Mouse (Mus musculus) left cerebral cortex, postnatal 36 days (tissue): ENCODE measurements around the gene 4930563M21Rik. TPM values are rescaled to one million over a fixed set of nuclear protein-coding genes. Genes with fewer than 3 reads are reported as not detected.

Experiments
- total RNA-seq, 2 experiments: library from RNA; stranded (reverse); gene quantifications; 2 replicates each; pipeline ENCODE4 v1.2.3; 2021

4930563M21Rik gene
- total RNA-seq, 2 experiments from 2014 or later = not detected

Other genes with a start within 250 kb of the 4930563M21Rik start
- gene Scaper, start 72.4 kb downstream of the 4930563M21Rik start, total RNA-seq = 10 to 100 TPM; 29.5 to 31.1 TPM
- gene Rcn2, start 31.3 kb upstream of the 4930563M21Rik start, total RNA-seq = 100 to 1,000 TPM; 104 to 108 TPM
- 1 to 10 TPM; 1.9 to 2.6 TPM for gene Pstpip1, start 79.4 kb upstream of the 4930563M21Rik start, total RNA-seq
- gene Tspan3, start 154.9 kb upstream of the 4930563M21Rik start, total RNA-seq = 100 to 1,000 TPM; 345 to 387 TPM